Mouse (Mus musculus) intestine, embryonic 14.5 days (tissue): Measurements from ENCODE around the gene Lingo4. TPM values are rescaled to one million over a fixed set of nuclear protein-coding genes. Genes with fewer than 3 reads are reported as not detected.

Experiments
- ATAC-seq: fragments of 200-750 bp; cut with Nextera tagmentation; replicated peaks from 2 replicates; pipeline ENCODE4 v1.8.0; 2017; ENCODE audit warnings: low read depth, moderate number of reproducible peaks, moderate TSS enrichment, moderate library complexity; ENCODE audit not compliant: low FRiP score, low TSS enrichment
- DNase-seq: peaks from one replicate; pipeline ENCODE4 v3.0.0-alpha.2; 2018; ENCODE audit warnings: low spot score
- H3K27ac ChIP-seq: fragments of 300-500 bp; sonication (generic); 2 replicates; pipeline ENCODE4 v1.5.1; 2014; ENCODE audit warnings: low read depth, mild to moderate bottlenecking, control low read depth
- H3K27me3 ChIP-seq: fragments of 300-500 bp; sonication (generic); replicated peaks from 2 replicates; pipeline ENCODE4 v1.6.1; 2014; ENCODE audit warnings: low read length, control low read depth; ENCODE audit not compliant: control insufficient read depth, insufficient read depth
- H3K36me3 ChIP-seq: fragments of 300-500 bp; sonication (generic); 2 replicates; pipeline ENCODE4 v1.6.1; 2014; ENCODE audit warnings: low read length, control low read depth; ENCODE audit not compliant: control insufficient read depth, insufficient read depth
- H3K4me1 ChIP-seq: fragments of 300-500 bp; sonication (generic); replicated peaks from 2 replicates; pipeline ENCODE4 v1.6.1; 2014; ENCODE audit warnings: low read length, control low read depth, mixed read lengths; ENCODE audit not compliant: control insufficient read depth, insufficient read depth
- H3K4me2 ChIP-seq: fragments of 300-500 bp; sonication (generic); 2 replicates; pipeline ENCODE4 v1.6.1; 2014; ENCODE audit warnings: low read length
- H3K4me3 ChIP-seq: fragments of 300-500 bp; sonication (generic); 2 replicates; pipeline ENCODE4 v1.5.1; 2014; ENCODE audit warnings: low read depth, low read length, control low read depth, mixed read lengths
- H3K9ac ChIP-seq: fragments of 300-500 bp; sonication (generic); 2 replicates; pipeline ENCODE4 v1.6.1; 2014; ENCODE audit warnings: mild to moderate bottlenecking, low read length
- H3K9me3 ChIP-seq: fragments of 300-500 bp; sonication (generic); 2 replicates; pipeline ENCODE4 v1.6.1; 2016; ENCODE audit warnings: low read length, control low read depth; ENCODE audit not compliant: control insufficient read depth
- WGBS: fragments of 180-500 bp; shearing (Covaris S2); extraction: QIAGEN DNeasy Blood & Tissue Kit; methylation state at CpG from one replicate; pipeline ENCODE4 v1.1.7; 2014; 5-methylcytosine and 5-hydroxymethylcytosine counted together
- polyA plus RNA-seq: library from polyadenylated mRNA; unstranded; fragments of >200 nt; fragmentation: Nextera tagmentation; extraction: Ambion mirVana; gene quantifications from 2 replicates; pipeline ENCODE4 v1.2.1, GENCODE M21; 2014

The Lingo4 gene
- polyA plus RNA-seq, 1 experiment from 2014 or later = 0.38 TPM

GRCm38 (mm10) chr3:94369709-94370108 lies 28.6 kb upstream of the Lingo4 start:
- peaks cover 13% of the 10 kb centered on the region for H3K4me1 ChIP-seq
- no peak overlapping the region for H3K4me3 ChIP-seq
- H3K36me3 ChIP-seq = no peaks in the 10 kb centered on the region
- H3K4me2 ChIP-seq = no peak overlapping the region
- no peak overlapping the region for H3K27ac ChIP-seq
- H3K9ac ChIP-seq = no peak overlapping the region
- ATAC-seq (no peak), DNase-seq (no peak)
- H3K27me3 ChIP-seq = 0 out of 2 replicates have a peak, but pooled peaks cover 6% of the 10 kb centered on the region
- no peaks in the 10 kb centered on the region for H3K9me3 ChIP-seq
- WGBS = 48% methylated on average over 2 of the region's 2 CpGs

- 3% methylated on average over 11 of the region's 11 CpGs for WGBS
- Histone ChIP-seq H3K27me3 (no peaks in the 10 kb centered on the region), H3K36me3 (no peaks in the 10 kb centered on the region), H3K9me3 (no peaks in the 10 kb centered on the region), H3K4me1 (peaks cover 13% of the 10 kb centered on the region), H3K27ac (no peak overlapping the region), H3K4me2 (peak overlapping the region; percentile 36), H3K9ac (no peak overlapping the region), H3K4me3 (no peak overlapping the region)
- DNase-seq (no peak), ATAC-seq (peak; percentile 48; the same call in 1 of the 2 replicates)
These were observed 26.7 kb upstream of the Lingo4 start for GRCm38 (mm10) chr3:94371637-94372036.

- no peak for ATAC-seq
- Histone ChIP-seq H3K4me3 (no peak overlapping the region), H3K4me2 (peak overlapping the region; percentile 36), H3K36me3 (no peaks in the 10 kb centered on the region), H3K27me3 (no peaks in the 10 kb centered on the region), H3K9me3 (no peaks in the 10 kb centered on the region), H3K27ac (no peak overlapping the region), H3K9ac (no peak overlapping the region), H3K4me1 (peaks cover 13% of the 10 kb centered on the region)
- DNase-seq = no peak
- 10% methylated on average over 3 of the region's 3 CpGs for WGBS
These were observed 26.3 kb upstream of the Lingo4 start for GRCm38 (mm10) chr3:94372038-94372437.

GRCm38 (mm10) chr3:94372641-94373040 lies 25.7 kb upstream of the Lingo4 start, which contains the start of gene Rorc:
TSS of gene Rorc (plus strand) at chr3:94372794.
- DNase-seq (no peak), ATAC-seq (no peak)
- Histone ChIP-seq H3K9me3 (no peaks in the 10 kb centered on the region), H3K9ac (no peak within 1 kb of the TSS), H3K4me2 (peak within 1 kb of the TSS; percentile 37), H3K36me3 (no peaks in the 10 kb centered on the region), H3K4me3 (peak within 1 kb of the TSS; percentile 4; the same call in 1 of the 2 replicates), H3K4me1 (peaks cover 13% of the 10 kb centered on the region), H3K27me3 (no peaks in the 10 kb centered on the region), H3K27ac (no peak within 1 kb of the TSS)
- WGBS = 23% methylated on average over 5 of the region's 5 CpGs

- DNase-seq = no peak
- 0 out of 2 replicates have a peak, but pooled peaks have one; percentile 9 for ATAC-seq
- Histone ChIP-seq H3K27me3 (no peaks in the 10 kb centered on the region), H3K4me1 (peaks cover 13% of the 10 kb centered on the region), H3K27ac (no peak overlapping the region), H3K9me3 (no peaks in the 10 kb centered on the region), H3K4me2 (peak overlapping the region; percentile 37), H3K9ac (no peak overlapping the region), H3K36me3 (no peaks in the 10 kb centered on the region), H3K4me3 (0 out of 2 replicates have a peak overlapping the region, but pooled peaks have one; percentile 4)
- whole genome bisulfite sequencing = 6% methylated on average over 9 of the region's 10 CpGs
These were observed 25.2 kb upstream of the Lingo4 start for GRCm38 (mm10) chr3:94373090-94373489.

DNA sequence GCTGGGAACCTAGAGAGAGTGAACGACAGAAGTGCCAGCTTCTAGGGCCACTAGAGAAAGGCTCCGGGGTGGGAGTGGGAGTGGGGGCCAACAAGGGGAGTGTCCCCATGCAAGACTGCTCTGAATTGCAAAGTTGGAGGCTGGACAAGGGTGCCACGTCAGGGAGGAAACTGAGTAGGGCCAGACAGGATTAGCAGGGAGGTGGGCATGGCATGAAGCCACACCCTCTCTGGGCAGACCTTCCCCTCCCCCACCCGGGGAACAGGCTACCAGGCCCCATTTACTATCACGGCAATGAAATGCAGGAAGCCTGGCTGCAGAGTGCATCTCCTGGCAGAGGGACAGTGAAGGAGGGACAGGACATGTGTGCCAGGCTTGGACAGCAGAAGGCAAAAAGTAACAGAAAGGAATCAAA lies 24.7 kb upstream of the Lingo4 start:
- Histone ChIP-seq H3K9ac (no peak overlapping the region), H3K4me2 (peak overlapping the region; percentile 37), H3K4me1 (peaks cover 13% of the 10 kb centered on the region), H3K27ac (no peak overlapping the region), H3K36me3 (no peaks in the 10 kb centered on the region), H3K4me3 (0 out of 2 replicates have a peak overlapping the region, but pooled peaks have one; percentile 4), H3K27me3 (no peaks in the 10 kb centered on the region), H3K9me3 (no peaks in the 10 kb centered on the region)
- no peak for DNase-seq
- 1% methylated on average over 5 of the region's 5 CpGs for WGBS
- peak; percentile 36; the same call in 1 of the 2 replicates for ATAC-seq

DNA sequence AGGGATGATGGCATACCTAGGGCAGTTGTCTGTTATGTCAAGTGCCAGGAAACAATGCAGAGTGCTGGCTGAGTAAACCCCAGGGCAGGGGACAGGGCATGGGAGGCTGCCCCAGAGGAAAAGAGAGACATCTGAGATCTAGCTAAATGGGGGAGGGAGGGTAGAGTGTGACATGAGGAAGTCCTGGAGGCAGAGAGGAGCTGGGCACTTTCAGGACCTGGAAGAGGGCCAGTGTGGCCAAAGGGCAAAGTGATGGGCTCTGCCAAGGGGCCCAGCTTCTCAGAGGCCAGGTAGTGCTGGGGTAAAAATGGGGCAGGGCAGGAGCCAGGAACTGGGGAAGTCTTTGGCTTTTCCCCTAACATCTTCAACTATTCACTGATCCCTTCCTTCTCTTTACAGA lies 23.7 kb upstream of the Lingo4 start:
- Histone ChIP-seq H3K27ac (no peak overlapping the region), H3K4me2 (no peak overlapping the region), H3K9me3 (no peaks in the 10 kb centered on the region), H3K4me3 (no peak overlapping the region), H3K36me3 (no peaks in the 10 kb centered on the region), H3K4me1 (peaks cover 13% of the 10 kb centered on the region), H3K27me3 (no peaks in the 10 kb centered on the region), H3K9ac (no peak overlapping the region)
- ATAC-seq = no peak
- no peak for DNase-seq

DNA sequence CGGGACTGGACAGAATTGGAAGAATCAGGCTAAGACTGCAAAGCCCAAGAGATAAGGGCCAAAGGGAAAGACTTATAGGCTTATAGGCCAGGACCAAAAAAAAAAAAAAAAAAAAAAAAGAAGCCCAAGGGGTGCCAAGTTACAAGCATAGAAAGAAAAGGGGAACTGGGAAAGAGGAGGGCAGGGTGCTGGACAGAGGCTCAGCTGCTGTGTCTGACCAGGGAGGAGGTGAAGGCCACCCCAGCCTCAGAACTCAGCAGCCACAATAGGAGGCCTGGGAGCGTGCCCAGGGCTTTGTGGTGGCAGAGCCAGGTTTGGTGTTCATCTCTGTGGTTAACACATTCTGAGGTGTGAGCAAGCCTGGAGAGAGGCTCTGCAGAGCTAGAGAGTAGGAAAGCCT lies 23.2 kb upstream of the Lingo4 start:
- peaks cover 13% of the 10 kb centered on the region for H3K4me1 ChIP-seq
- no peak overlapping the region for H3K9ac ChIP-seq
- H3K27me3 ChIP-seq = no peaks in the 10 kb centered on the region
- ATAC-seq (no peak), DNase-seq (no peak)
- no peak overlapping the region for H3K4me2 ChIP-seq
- H3K4me3 ChIP-seq = no peak overlapping the region
- WGBS = 79% methylated on average over 2 of the region's 2 CpGs
- H3K27ac ChIP-seq = no peak overlapping the region
- H3K9me3 ChIP-seq = no peaks in the 10 kb centered on the region
- H3K36me3 ChIP-seq = no peaks in the 10 kb centered on the region

GRCm38 (mm10) chr3:94375861-94376260 lies 22.5 kb upstream of the Lingo4 start:
- Histone ChIP-seq H3K27ac (no peak overlapping the region), H3K36me3 (no peaks in the 10 kb centered on the region), H3K4me1 (peaks cover 13% of the 10 kb centered on the region), H3K4me3 (no peak overlapping the region), H3K27me3 (no peaks in the 10 kb centered on the region), H3K9ac (no peak overlapping the region), H3K4me2 (no peak overlapping the region), H3K9me3 (no peaks in the 10 kb centered on the region)
- ATAC-seq (no peak), DNase-seq (no peak)
- 57% methylated on average over 5 of the region's 5 CpGs for WGBS
